ENCODE assay signal across 8 mouse cellular contexts in the genomic region with DNA sequence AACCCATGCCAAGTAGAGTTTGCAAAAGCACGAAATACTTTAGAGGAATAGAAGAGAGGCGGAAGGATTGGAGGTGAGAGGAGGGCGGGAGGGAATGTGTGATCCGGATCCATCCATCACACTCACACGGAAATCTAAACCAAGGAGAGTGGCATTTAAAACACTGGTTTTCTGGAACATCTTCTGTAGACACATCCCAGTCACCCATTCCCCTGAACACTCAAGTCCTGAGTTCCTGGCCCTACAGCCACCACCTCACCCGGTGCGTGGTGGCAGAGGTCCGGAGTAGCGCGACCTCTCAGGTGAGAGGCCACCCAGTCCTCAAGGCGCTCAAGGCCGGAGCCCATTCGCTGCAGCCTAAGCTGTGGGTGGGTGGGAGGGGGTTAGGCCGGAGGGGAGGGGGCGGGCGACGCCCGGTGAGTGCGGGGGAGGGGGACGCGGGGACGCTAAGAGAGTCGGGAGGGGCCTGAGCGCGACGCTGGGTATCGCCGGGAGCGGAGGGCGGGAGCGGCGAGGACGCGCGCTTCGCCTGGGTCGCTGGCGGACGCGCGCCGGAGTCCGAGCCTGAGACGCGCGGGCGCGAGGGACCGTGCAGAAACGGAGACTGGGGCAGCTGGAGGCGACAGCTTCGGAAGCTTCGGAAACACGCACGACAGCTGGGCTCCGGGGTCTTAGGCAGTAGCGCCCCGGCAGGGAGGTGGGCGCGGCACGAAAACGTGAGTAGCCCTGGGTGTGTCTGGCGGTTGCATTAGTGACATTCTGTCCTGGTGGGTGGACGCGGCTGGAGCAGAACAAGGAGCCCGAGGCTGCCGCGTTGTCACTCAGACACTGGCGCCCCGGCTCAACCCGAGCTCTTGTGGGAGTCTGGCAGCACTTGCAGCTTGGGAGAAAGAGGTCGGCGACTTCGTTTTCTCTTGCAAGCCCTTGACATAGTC. TPM values are rescaled to one million over a fixed set of nuclear protein-coding genes. Genes with fewer than 3 reads are reported as not detected.
DNase-seq lines count a peak whose midpoint lies in the region; ATAC-seq lines count a peak whose summit lies in the region.

Nrcam (plus strand) TSS at position 505 of the 935 bp plus-strand sequence.

- peaks cover 14% of the 10 kb centered on the region for H3K4me1 ChIP-seq in heart, embryonic 10.5 days
- peaks cover 10% of the 10 kb centered on the region for H3K4me1 ChIP-seq in kidney, embryonic 15.5 days
- H3K4me1 ChIP-seq in liver, embryonic 11.5 days (replicated peaks; ENCODE audit: control insufficient read depth, insufficient read depth, low read length): 0 out of 2 replicates have a peak, but pooled peaks cover 3% of the 10 kb centered on the region

- ATAC-seq in kidney, embryonic 15.5 days (replicated peaks; ENCODE audit: low FRiP score): peak; percentile 77
- peak; percentile 42 for ATAC-seq in liver, embryonic 11.5 days (replicated peaks; ENCODE audit: low FRiP score)

- H3K27ac ChIP-seq in heart, embryonic 10.5 days: peak within 1 kb of the TSS; percentile 64
- H3K27ac ChIP-seq in kidney, embryonic 15.5 days: peak within 1 kb of the TSS; percentile 54
- H3K27ac ChIP-seq in liver, embryonic 11.5 days (ENCODE audit: low read depth, low read length): no peak within 1 kb of the TSS

- H3K9me3 ChIP-seq in heart, embryonic 10.5 days: no peaks in the 10 kb centered on the region
- no peaks in the 10 kb centered on the region for H3K9me3 ChIP-seq in kidney, embryonic 15.5 days (replicated peaks)
- no peaks in the 10 kb centered on the region for H3K9me3 ChIP-seq in liver, embryonic 11.5 days (ENCODE audit: control insufficient read depth, low read length)

- peak within 1 kb of the TSS; percentile 48 for H3K9ac ChIP-seq in kidney, embryonic 15.5 days
- H3K9ac ChIP-seq in liver, embryonic 11.5 days (ENCODE audit: low read depth, low read length): no peak within 1 kb of the TSS

- peak; percentile 3 for DNase-seq in thymus, postnatal 25 days
- DNase-seq in thymus, postnatal 10 days (ENCODE audit: low spot score in 2 of 2): no peak
- DNase-seq in embryo, embryonic 10.5 days (ENCODE audit: low spot score): peak; percentile 80
- DNase-seq in heart, embryonic 10.5 days (ENCODE audit: low spot score): peak; percentile 82
- peak; percentile 65 for DNase-seq in liver, embryonic 11.5 days (ENCODE audit: low spot score)
- DNase-seq in neural tube, embryonic 10.5 days (ENCODE audit: extremely low spot score, low spot score): peak; percentile 78
- no peak for DNase-seq in T-cell, adult 2 months (ENCODE audit: low spot score)

- H3K27me3 ChIP-seq in heart, embryonic 10.5 days (ENCODE audit: insufficient read depth, poor library complexity, severe bottlenecking): peaks cover 36% of the 10 kb centered on the region
- peaks cover 22% of the 10 kb centered on the region for H3K27me3 ChIP-seq in kidney, embryonic 15.5 days
- H3K27me3 ChIP-seq in liver, embryonic 11.5 days (replicated peaks; ENCODE audit: control insufficient read depth, insufficient read depth, low read length): peaks cover 35% of the 10 kb centered on the region

- WGBS in heart, embryonic 10.5 days: 2% methylated on average over 67 of the region's 74 CpGs
- 2% methylated on average over 73 of the region's 74 CpGs for WGBS in kidney, embryonic 15.5 days
- WGBS in liver, embryonic 11.5 days: 3% methylated on average over 71 of the region's 74 CpGs

- peak within 1 kb of the TSS; percentile 89 for H3K4me2 ChIP-seq in kidney, embryonic 15.5 days
- H3K4me2 ChIP-seq in liver, embryonic 11.5 days: peak within 1 kb of the TSS; percentile 92

- peak within 1 kb of the TSS; percentile 73 for H3K4me3 ChIP-seq in heart, embryonic 10.5 days
- H3K4me3 ChIP-seq in kidney, embryonic 15.5 days (replicated peaks): peak within 1 kb of the TSS; percentile 71
- H3K4me3 ChIP-seq in liver, embryonic 11.5 days (ENCODE audit: low read depth, low read length): peak within 1 kb of the TSS; percentile 62

- no peaks in the 10 kb centered on the region for H3K36me3 ChIP-seq in heart, embryonic 10.5 days
- no peaks in the 10 kb centered on the region for H3K36me3 ChIP-seq in kidney, embryonic 15.5 days
- H3K36me3 ChIP-seq in liver, embryonic 11.5 days (ENCODE audit: control insufficient read depth, insufficient read depth, low read length): no peaks in the 10 kb centered on the region

RNA-seq across cellular contexts. Expression of gene Nrcam, which starts in this region (rescaled TPM):
- polyA plus RNA-seq in heart, embryonic 10.5 days (2016; fragmentation: Nextera tagmentation; extraction: Ambion mirVana): 0.94 and 1.2 TPM in 2 replicates
- polyA plus RNA-seq in kidney, embryonic 15.5 days (2015; fragmentation: Nextera tagmentation; extraction: Ambion mirVana): 10.0 and 10.8 TPM in 2 replicates
- polyA plus RNA-seq in liver, embryonic 11.5 days (2014; fragmentation: Nextera tagmentation; extraction: Ambion mirVana): 0.70 and 2.5 TPM in 2 replicates

Comparison
In these comparisons a context has a peak if more than half of its experiments do, and no peak if none do; other contexts are left out.
1. DNase-seq: peak in thymus, postnatal 25 days (single experiment), embryo, embryonic 10.5 days (single experiment), heart, embryonic 10.5 days (single experiment), liver, embryonic 11.5 days (single experiment) and neural tube, embryonic 10.5 days (single experiment); none in thymus, postnatal 10 days (0 of 2) and T-cell, adult 2 months (single experiment).
2. Peak in every context shown above with its lines, with median percentiles within 50 percentile points of each other: H3K4me3 ChIP-seq.